Mouse (Mus musculus) cerebellum, adult 18-20 months (tissue): ENCODE measurements around the gene Pam.
A peak's percentile ranks its signal among the peaks of the same experiment; 100 is the strongest.
"Not testable (repeated sequence)": the region's sequence is repeated elsewhere in the genome, so short reads cannot be mapped to it uniquely, and the experiment has no call there.

Experiments used
- DNase-seq, 2 experiments: peaks; one replicate each; pipeline ENCODE4 v3.0.0; 2021

The Pam gene

DNA sequence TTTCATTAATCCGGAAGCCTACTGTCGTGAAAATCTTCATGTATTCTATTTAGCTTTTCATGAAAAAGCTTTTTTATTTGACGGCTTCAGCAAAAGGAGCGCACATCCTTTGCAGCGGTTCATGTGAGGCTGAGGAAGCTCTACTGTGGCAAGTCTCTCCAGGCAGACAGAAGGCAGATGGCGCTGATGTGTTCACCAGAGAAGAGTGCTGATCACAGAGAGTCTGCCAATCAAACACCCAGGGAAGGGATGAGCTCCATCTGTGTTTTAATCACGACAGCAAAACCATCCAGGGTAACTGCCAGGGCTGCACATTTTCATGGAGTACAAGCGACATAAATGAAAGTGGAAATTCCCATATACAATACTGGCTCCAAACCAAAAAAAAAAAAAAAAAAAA is 63.6 kb downstream of the Pam start:
- peak; percentile 10 to 25 for DNase-seq

DNA sequence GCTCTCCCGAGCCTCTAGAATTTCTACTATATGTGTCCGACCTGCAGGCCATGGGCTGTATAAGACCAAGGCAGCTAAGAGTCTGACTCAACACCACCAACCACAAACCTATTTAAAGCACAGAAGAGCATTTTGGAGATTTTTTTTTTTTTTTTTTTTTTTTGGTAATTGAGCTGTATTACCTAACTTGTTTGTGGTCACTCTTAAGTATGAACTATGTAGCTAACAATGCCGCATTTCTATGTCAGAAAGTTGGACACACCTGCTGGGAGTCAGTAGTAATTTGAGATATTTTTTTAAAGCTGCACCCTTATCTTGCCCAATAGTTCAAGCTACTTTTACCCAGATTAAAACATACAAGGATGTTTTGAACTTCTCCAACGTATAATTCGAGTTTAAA is 66.4 kb downstream of the Pam start:
- no peak for DNase-seq

DNA sequence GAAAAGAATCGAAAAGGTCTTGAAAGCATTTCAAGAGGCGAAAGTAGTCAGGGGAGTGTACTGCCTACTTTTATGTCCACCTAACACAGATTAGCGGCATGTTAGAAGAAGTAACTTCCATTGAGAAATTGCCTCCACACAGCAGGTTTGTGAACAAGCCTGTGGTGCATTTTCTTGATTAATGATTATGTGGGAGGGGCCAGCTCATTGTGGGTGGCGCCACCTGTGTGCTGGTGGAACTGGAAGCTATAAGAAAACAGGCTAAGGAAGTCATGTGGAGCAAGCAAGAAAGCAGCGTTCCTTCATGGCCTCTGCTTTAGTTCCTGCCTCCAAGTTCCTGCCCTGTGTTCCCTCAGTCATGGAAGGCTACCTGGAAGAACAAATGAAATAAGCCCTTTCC is 67.0 kb downstream of the Pam start:
- DNase-seq, result no peak

DNA sequence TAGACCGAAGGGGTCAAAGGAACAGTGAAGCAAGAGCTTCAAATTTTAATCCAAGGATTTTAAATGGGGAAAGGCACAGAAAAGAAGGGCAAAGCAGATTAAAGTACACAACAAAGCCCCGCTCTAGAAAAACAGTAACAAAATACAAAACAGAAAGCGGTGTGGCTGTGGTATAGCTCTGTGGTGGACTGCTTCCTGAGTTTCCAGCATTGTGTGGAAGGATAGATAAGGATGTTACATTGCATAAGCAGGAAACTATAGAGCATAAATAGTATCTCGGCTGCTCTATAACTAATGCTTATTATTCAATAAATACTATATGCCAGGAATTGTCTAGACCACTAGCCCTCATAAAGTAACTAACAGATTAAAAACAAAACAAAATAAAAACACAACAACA is 67.5 kb downstream of the Pam start:
- no peak for DNase-seq

DNA sequence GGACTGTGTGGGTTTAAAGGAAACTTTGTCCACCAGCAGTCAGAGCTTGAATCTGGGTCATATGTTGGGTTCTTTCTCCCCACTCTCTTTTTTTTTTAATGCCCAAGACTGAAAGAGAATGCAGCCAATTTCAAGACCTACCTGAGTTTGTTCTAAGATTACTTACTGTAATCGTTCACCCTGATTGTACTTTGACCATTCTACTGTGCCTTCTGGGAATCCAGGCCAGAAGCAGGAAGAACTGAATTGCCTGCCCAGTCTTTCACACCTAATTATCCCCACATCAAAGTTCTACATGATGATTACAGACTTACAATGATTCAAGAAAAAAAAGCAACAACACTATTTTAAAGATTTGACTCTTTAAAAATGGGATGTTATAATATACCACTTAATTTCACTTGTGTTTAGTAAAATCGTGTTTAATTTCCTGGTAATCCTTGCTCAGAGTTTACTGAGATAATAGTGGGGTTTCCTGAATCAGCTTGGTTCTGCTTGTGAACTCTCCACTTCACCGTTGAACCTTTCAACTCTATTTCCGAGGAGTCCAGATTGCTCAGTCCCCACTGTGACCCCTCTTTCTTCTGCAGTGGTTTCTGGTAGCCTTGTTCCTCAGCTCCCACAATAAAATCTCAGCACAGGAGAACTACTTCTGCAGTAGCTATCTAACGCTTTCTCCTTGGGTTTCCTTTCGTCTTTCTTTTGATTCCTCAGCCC is 69.4 kb downstream of the Pam start:
- DNase-seq, result no peak

DNA sequence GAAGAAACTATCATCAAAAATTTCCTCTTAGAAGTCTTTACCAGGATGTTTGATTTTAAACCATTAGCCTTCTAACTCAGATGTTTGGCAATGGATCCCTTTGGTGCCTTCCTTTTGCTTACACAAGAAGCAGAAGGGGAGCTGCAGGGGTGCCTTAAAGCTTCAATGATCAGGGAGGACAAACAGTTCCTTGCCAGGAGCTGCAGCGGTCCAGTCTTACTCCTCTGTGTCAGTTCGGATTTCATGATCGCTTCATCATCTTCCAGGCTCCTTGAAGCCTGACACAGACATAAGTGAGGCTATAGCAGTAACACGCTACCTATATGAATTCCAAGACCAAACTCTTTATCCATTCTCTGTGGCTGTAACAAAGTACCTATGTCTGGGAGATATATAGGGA is 71.6 kb downstream of the Pam start:
- DNase-seq, result no peak

DNA sequence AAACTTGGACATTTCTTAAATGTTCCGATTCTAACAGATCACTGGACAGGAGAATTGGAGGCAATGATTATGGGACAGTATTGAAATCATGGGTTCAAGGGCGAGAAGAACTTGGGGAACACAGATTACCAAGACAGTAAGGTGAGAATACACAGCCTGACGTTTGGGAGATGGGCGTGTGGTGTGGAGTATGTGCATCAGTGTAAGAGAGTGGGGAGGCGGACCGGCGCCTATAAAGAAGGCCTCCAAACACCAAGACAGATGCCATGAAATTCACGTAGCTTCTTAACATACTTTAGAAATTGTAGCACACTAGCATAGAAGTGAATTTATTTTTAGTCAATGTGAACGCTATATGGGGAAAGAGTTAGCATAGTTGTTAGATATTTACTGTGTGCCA is 76.5 kb downstream of the Pam start:
- DNase-seq, result no peak

DNA sequence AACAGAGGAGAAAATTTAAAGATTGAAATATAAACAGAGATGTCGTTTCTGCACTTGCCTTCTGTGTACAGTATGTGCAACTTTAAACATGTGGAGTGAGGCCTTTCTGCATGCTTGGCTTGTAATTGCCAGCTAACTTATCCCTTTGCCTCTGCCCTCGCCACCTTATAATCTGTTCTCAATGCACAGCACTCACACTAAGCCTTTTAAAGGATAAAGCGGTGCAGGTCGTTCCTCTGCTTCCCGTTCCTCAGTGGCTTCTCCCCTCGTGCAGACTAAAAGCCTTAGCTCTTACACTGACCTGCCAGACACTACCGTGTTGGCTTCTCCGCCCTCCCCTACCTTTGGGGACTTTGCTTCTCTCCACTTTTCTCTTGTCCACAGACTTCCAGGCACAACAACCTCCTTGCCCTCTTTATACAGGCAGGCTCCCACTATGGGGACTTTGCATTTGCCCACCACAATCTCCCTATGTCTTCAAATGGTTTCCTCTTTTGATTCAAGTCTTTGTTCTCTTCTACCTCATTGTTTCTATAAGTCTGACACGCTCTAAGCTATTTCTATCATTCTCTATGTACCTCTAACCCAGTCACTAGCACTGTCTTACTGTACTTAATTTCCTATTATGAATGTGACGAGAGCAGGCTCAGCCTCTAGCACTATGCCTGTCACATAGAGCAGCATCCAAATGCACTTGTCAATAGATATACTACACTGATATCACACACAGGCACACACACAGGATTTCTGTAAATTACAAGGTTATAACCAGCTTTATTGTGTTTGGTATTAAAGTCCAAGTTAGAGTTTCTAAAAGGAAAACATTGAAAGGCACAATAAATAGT is 79.2 kb downstream of the Pam start:
- DNase-seq, result no peak

DNA sequence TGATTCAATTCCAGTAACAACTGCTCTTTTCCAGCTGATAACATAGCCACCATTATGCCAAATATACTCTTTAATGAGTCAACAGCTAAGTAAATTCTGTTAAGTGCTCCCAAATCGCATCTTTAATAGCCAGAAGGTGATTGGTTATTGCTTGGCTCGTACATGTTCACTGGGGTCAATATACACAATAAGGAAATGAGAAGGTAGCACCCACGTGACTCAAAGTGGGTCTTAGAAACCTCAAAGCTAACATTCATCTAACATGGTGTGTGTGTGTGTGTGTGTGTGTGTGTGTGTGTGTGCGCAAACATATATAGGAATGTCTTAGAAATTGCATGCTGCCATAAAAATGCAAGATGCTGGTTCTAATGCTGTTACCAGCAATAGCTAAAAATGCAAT is 79.9 kb downstream of the Pam start:
- no peak for DNase-seq

DNA sequence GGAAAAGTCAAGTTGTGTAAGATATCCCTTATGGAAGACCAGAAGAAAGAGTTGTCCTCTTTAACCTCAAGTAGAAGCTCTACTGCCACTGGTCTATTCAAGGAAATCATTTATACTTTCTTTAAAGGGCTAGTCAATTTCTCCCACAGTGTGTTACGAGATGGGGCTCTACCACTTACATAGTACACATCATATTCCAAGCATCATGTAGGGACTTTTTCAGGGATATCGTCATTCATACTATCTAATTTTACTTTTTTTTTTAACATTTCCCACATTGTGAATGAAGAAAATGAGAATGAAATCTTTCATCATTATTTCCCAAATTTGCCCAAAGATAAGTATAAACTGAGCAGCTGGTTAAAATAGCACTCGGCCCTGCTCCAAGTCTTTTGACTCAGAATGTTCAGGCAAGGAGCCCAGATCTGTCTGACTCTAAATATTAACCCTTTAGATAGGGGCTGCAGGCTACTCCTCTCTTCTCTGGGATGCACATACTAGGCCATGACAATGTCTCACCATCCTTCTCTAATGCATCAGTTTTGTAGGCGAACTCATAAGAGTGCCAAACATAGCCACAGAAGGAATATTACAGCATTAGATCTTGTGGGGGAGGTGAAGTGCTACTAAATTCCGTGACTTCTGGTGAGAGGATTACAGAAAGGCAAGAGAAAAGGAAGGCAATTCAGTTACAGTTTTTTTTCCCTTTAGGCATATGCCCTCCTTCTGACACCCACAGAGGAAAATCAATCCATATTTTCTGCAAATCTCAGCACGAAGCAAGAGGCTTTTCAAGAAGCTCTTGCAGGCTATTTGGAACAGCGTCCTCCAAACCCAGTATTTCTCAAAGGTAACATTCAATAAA is 92.7 kb downstream of the Pam start:
- peak; percentile 6 to 8 for DNase-seq

DNA sequence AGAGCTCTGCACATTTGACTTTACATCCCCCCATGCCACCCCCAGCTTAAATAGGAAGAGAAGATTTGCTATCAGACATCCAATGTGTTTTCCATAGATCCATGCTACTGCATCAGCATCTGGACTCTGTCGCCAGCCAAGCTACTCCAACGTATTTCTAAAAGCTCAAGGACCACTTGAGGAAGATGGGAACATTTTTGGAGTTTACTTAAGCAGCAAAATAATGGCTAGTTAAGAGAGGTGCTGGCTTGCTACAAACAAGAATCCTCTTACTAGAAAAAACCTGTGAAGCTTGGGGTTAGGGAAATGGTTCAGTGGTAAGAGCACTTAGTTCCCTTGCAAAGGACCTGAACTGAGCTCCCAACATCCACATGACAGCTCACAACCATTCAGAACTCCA is 96.0 kb downstream of the Pam start:
- no peak for DNase-seq

DNA sequence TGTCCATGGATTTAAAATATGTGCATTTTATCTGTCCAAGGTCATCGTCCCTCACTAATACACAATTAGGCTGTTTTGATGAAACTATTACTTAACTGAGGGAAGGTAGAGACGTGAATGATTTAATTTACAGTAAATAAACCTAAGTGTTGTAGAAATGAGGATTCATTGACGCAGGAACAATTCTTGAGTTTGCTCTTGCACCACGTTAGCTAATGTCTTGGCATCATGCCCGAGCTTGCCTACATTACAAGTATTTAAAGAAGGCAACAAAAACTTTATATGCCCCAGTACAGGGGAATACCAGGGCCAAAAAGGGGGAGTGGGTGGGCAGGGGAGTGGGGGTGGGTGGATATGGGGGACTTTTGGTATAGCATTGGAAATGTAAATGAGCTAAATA is 96.5 kb downstream of the Pam start:
- not testable (repeated sequence) for DNase-seq

DNA sequence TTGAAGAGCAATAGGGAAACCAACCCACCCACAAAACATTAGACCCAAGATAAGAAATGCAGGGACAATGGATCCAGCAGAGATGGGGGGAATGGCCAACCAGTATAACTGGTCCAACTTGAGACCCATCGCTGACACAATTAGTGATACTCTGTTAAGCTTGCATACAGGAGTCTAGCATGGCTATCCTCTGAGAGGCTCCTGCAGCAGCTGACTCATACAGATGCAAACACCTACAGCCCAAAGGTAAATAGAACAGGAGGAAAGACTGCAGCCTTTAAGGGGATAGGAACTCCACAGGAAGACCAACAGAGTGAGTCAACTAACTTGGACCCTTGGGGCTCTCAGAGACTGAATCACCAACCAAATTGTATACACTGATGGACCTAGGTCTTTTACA is 98.4 kb downstream of the Pam start:
- DNase-seq, result no peak

DNA sequence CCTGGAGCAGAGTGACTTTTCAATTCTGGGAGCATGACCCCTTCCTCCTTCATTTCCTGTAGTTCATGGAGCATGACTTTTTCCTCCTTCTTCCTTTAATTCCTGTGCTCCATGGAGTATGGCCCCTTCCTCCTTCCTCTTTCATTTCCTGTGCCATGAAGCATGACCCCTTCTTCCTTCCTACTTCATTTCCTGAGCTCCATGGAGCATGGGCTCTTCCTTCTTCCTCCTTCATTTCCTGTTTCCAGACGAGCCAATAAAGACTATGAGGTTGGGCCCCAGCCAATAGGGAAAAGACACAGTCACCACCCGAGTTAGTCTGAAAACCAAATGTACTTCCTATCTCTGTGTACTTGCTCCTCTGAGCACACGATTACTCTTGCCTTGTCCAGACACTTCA is 103.5 kb downstream of the Pam start:
- no peak for DNase-seq

DNA sequence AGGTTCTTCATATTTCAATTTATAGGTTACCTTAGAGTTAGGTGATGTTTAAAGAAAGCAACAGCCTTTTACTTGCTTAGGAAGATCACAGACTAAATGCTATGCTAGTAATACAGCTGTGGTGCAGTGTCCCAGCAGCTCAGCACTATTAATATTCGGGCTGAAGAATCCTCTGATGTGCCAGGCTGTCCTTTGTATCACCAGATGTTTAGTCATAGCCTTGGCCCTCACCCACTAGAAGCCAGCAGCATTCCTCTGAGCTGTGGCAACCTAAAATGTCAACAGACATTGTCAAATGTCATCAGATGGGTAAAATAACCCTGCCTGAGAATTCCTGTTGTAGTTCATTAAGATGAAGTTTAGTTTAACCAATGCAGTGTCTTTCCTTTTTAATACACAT is 112.3 kb downstream of the Pam start:
- no peak for DNase-seq

DNA sequence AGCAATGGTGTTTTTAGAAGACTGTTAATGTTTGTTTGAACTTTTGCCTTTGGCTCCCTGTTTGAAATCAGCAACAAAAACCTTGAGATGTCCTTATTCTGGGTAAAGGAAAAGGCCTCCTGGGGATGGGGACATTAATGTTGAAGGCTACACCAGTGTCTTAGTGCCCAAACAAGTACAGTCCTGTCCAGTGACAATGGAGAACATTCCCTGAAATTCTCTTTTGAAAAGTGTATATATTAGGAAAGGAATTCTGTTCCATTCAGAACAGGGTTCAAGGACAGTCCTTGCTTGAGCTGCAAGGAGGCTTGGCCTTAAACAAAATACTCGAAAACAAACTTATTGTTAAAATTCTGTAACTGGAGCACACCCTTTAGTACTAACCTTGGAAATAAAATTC is 116.0 kb downstream of the Pam start:
- no peak for DNase-seq

DNA sequence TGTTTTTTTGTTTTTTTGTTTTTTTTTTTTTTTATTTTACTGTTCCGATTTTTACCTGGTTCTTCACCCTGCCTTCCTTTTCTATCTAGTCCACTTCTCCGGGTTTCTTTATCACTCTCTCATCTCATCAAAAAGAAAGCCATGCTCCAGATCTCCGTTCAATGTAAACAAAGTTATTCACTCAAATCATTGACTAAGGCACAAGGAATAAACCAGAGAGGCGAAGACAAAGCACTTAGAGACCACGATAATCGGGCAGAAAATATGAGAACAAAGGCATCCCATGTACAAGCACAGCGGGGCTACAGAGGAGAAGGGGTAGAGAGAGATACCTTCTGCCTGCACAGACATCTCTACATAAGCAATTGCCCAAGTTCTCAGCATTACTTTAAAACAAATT is 117.9 kb downstream of the Pam start:
- no peak for DNase-seq

DNA sequence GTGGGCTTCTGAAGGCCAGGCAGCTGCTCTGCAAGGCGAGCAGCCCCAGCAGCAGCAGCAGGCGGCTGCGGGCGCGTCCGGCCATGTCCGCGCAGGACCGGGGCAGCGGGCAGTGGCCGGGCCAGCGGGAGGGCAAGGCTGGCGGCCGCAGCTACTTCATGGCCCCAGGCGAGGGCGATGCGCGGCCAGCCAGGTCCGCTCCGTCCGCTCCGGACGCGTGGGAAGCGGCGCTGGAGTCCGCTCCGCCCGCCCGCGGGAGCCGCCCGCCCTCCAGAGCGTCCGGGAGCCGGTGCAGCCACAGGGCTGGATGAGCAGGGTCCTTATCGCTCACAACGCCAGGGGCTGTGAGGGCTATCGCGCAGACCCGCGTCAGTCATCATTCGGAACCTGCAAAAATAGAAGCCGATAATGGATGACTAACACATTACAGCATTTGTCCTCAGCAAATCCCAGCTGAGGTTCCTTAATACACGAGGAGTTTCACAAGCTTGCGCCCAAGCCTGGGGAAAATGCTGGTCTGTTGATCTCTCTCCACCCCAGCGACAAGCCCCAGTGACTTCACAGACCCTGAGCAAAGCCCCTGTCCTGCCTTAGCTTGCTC is 118.5 kb downstream of the Pam start:
- DNase-seq, result peak; percentile 39 to 69

DNA sequence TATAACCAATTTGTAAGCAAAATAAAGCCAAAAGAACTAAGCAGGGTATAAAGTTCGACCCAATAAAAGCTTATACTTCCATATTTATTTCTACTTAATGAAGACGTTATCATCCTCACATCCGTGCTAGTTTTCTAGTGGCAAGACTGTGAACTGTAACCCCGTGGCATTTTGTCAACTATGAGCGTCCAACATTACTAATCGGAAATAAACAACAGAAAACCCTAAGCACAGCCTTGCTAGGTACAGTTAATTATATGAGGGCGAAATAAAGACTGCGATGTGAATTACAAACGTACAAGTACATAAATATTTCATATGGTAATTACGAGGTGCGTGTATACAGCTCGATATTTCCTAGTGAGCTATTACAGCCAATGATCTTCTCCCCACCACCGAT is 119.4 kb downstream of the Pam start:
- DNase-seq, result no peak

DNA sequence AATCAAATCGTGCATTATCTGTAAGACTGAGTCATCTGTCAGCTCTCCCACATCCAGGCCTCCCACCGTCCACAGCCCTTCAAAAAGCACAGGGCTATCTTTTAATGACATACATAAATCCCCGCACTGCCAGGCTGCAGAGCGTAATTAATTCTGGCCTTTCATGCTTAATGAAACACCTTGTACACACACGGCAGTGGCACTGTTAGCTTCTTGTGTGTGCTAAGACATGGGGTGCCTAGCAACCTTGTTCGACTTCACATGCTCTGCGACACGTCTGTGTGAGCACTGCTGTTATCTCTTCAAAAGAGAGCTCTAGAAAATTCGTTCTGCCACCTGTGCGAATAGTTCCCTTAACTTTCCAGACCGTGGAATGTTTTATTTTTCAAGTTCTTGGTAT is 120.5 kb downstream of the Pam start:
- DNase-seq, result no peak

DNA sequence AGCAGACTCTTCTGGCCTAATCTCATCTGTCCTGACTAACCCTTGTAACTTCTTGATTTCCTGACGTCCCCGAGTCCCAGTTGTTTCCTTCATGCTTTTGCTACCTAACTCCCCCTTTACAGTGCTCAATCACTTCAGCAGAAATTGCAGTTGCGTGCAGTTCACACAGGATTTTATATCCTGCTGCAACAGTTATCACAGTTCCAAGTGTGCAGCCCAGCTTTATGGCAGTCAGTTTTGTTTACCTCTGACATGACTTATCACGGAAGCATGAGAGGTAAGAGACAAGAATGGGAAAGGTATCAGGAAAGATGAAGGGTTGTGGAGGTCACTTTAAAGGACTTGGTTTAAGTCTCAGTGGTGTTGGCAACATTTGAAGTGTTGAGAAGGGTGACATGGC is 125.7 kb downstream of the Pam start:
- DNase-seq, result no peak

DNA sequence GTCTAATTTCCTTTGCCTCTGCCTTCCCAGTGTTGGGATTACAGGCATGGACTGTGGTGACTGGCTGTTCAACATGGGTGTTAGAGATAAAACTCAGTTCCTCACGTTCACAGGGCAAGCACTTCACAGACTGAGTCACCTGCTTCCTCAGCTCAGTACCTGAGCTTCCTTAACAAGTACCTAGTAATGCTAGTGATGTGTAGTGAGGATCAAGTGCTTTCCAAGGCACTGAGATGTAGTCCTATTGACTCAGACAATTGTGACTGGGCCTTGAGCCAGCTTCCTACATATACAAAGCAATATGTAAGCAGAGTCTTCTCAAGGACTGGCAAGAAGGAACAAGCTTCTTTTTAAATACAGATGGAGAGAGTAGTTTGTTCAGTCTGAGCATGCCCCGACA is 131.7 kb downstream of the Pam start:
- DNase-seq, result no peak

DNA sequence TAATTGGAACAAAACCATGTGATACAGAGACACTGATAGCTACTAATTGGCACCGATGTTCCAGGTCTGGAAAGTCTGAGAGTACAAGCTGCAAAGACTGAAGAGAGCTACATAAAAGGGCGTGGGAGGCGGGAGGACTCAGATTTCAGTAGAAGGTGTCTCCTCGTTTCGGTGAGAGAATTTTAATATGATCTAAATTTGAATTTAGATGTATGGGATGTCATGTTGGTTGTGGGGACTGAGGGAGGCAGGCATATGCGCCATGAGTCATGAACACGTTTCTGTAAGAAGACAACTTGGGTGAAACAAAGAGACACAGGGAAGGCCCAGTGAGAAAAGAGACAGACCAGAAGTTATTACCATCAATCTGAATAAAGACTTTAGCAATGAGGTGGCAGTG is 133.3 kb downstream of the Pam start:
- no peak for DNase-seq
